Mouse (Mus musculus) liver, embryonic 14.5 days (tissue): ENCODE measurements around the gene Fgfr2.

Experiments used
- CTCF ChIP-seq: IDR thresholded peaks from 2 replicates; pipeline ENCODE4 v1.5.1; 2016; ENCODE audit warnings: antibody characterized with exemption, low read depth, control low read depth
- EP300 ChIP-seq: IDR thresholded peaks from 2 replicates; pipeline ENCODE4 v1.6.1; 2016; ENCODE audit warnings: antibody characterized with exemption, low read depth

GRCm38 (mm10) chr7:133116542-133116941 is 6.6 kb downstream of the Fgfr2 start:
- no peak for TF ChIP-seq CTCF
- no peak for TF ChIP-seq EP300
